Mouse (Mus musculus): ENCODE results near the gene Ubac2.

Gene Ubac2

DNA sequence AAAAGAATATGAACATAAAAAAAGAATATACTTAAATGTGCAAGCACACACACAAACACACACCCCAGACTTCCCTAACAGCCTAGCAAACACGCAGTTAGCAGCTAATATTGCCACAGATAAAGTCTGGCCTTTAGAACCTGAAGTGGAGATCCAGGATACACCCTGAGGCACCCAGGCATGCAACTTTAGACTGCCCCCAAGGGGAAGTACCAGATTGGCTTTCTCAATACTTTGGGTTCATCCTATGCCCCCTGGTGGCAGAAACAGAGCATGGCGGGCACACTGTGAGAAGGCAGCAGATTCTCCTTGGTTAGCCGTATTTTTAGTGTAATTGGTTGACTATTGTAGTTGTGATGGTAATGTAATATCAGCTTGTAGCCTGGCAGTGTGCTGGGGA, 182.2 kb downstream of the Ubac2 start:
- peak; percentile 89 for DNase-seq

DNA sequence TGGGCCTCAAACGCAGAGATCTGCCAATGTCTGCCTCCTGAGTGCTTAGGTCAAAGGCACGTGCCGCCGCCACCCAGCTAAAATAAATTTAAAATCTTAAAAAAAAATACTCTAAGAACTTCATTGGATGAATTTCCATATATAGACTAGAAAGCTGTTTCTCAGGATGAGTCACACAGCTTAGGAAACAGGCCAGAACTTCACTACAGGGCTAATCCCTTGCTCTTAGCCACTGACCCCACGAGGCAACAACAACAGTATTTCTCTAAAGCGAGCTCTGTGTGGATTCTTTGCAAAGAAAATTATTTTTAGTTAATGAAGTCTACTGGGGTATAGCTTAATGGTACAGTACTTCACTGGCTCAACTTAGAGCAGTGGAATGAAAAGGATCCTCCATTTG, 183.0 kb downstream of the Ubac2 start:
- DNase-seq: no peak

DNA sequence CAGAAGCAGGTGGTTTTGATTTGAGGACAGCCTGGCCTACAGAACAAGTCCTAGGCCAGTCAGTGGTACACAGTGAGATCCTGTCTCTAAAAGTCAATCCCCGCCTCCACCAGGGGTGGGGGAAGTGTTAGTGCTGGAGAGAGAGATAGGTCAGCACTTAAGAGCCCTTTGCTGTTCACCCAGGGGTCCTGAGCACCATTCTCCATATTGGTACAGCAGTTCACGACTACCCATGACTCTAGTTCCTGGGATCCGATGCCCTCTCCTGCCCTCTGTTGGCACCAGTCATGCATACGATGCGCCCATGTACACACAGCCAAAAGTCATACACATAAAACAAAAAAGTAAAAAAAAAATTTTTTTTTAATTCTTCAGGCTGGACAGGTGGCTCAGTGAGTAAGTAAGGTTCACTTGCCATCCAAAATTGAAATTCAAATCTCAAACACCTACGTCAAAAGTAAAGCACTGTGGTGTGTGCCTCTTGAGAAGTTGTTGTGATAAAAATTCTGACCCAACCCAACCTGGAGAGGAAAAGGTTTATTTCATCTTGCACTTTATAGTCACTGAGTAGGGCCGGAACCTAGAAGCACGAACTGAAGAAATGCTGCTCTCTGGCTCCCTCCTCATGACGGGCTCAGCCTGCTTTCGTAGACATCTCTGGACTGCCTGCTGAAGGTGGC, 184.1 kb downstream of the Ubac2 start:
- DNase-seq: no peak

DNA sequence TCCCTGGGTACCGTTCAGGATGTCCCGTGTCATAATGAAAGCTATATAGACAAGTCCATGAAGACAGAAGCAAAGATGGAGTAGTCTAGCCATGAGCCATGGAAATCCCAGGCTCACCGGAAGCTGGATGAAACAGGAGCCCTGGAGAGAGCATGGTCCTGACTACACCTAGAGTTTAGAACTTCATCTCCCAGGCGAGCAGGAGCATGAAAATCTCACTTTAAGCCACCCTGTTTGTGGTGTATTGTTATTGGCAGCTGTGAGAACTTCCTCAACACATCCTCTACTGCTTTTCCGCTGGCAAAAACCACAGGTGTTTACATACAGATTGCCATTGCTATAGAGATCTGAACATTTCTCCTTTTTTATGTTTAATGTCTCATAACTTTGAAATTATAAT, 185.2 kb downstream of the Ubac2 start:
- DNase-seq: no peak

DNA sequence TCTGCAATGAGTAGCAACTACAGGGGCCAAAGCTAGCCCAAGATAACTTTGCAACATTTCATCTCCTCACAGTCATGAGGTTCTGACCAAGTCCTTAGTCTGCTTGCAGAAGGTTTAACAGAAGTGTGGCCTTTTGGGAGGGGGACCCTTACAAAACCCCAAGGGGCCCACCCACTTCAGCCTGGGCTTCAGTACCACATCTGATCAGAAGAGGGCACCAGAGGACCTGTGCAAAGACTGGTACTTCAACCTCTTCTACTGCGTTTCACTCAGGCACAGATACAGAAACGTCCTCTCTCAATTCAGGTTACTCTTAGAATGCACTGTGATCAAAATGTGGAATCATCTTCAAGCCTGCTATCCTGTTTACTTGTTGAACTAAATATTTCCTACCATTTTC, 186.1 kb downstream of the Ubac2 start:
- peak; percentile 71 for DNase-seq

DNA sequence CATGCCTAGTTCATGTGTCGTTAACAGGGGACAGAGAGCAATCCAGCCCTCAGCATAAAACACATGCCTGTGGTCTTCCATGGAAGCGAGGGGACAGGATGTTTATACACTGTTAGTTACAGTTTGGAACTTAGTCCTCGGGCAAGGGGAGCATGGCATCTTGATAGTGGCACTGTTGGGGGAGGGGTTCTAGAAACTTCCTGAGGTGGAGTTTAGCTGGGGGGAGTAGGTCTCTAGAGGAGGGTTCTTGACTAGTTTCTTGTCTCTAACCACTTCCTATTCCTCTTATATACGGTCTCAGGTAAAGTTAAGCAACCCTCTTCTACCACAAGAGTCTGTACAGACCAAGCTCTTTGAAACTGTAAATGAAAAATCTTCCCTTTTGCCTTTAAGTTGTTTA, 187.8 kb downstream of the Ubac2 start:
- DNase-seq: no peak

DNA sequence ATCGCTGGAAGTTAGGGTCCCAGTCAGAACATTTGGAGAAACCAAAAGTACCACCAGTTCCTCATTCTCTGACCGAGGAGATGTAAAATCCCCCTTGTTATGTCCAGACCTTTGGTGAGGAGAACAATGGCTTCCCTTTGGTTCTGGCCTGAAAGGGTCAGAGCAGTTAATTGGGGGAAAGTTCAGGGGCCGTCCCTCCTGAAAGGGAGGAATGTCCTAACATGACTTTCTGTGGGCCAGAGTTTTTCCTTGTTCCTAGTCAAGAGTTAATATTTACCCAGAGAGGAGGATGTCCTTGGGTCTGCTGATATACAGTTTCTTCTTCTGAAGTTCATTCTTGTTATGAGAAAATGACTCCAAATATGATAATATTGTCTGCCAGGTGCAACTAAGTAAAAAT, 189.6 kb downstream of the Ubac2 start:
- peak; percentile 83 for DNase-seq

DNA sequence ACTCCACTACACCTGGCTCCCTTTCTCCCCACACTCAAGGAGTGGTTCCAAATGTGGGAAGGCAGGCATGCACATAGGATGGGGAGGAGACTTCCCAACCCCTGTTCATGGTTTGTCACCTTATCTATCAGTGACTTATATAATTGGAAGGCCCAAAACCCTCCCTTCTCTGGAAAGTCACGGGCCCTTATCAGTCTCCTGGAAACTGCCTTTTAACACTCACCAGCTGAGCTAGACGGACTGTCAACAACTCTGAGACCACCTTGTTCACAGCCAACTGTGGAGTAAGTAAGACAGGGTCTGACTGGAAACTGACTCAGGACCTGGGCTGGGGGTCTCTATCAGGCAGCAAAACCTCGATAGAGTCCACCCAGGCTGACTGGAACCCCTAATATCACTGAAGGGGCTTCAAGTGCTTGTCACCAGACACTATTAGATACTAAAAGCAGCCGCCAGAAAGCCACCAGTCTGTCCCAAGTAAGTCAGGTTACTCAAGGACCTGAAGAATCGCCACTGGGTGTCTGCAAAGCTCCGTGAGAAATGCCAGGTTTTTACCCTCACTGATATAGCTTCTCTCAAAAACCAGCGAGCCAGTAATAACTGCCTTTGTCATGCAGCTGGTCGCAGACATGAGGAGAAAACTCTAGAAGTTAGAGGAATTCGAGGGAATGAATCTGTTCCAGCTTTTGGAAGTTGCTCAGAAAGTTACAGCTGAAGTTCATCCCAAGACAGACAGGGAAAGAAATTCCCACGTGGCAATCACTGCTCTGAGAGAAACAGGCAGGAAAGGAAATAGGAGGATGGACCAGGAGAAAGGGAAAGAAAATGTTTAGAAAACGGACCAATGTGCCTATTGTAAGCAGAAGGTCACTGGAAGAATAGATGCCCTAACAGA, 190.6 kb downstream of the Ubac2 start:
- no peak for DNase-seq

DNA sequence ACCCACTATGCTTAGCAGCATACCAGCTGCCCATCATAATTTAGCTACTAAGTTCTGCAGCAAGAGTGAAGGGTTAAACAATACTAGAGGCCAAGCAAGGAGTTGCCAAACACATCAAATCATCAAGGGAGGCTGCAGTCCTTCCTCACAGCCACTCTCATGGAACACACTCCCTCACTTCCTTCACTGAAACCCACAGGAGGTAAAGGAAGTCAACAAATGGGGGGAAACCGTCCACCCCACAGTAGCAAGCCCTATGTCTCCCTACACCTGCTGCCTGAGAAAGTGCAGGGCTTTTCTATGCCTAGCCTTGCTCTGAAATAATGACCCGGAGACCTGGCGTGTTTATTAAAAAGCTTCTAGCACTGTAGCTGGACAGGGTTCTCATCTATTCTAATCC, 191.5 kb downstream of the Ubac2 start:
- DNase-seq: no peak

All from kidney, adult 9 months (tissue).